Mouse (Mus musculus) adrenal gland, postnatal 10 days (tissue): ENCODE results near the gene Cyp4f17. TPM values are rescaled to one million over a fixed set of nuclear protein-coding genes. Genes with fewer than 3 reads are reported as not detected.
"Not testable (repeated sequence)": the region's sequence is repeated elsewhere in the genome, so short reads cannot be mapped to it uniquely, and the experiment has no call there.

Experiments
- DNase-seq: peaks from one replicate; pipeline ENCODE4 v3.0.0; 2021; ENCODE audit warnings: mixed read lengths
- total RNA-seq, 2 experiments: library from RNA; stranded (reverse); gene quantifications; 2 replicates each; pipeline ENCODE4 v1.2.3; 2021

Cyp4f17 gene
- total RNA-seq, 2 experiments from 2014 or later: 7.2 to 10.6 TPM

DNA sequence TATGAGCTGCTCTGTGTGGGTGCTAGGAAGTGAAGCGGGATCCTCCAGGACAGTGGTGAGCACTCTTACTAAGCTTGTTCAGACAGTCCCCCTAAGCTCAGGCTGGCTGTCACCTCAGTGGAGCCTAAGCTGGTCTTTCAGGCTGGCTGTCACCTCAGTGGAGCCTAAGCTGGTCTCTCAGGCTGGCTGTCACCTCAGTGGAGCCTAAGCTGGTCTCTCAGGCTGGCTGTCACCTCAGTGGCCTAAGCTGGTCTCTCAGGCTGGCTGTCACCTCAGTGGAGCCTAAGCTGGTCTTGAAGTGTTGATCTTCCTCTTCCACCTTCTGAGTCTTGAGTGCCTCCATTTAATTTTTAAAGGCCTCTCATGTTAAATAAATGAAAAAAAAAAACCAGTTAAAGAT lies 20.5 kb downstream of the Cyp4f17 start:
- not testable (repeated sequence) for DNase-seq

DNA sequence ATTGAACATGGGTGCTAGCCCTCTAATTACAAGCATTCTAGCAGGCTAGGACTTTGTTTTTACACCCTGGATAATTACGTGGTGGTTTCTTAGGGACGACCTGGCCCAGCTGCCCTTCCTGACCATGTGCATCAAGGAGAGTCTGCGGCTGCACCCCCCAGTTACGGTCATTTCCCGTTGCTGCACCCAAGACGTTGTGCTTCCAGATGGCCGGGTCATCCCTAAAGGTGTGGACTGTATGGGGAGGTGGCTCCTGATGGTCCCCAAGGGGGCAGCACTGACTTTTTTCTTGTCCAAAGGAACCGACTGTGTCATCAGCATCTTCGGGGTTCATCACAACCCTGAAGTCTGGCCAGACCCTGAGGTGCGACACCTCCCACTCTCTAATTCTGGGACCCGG lies 21.9 kb downstream of the Cyp4f17 start:
- DNase-seq: no peak

GRCm38 (mm10) chr17:32528408-32529337 lies 22.8 kb downstream of the Cyp4f17 start:
- DNase-seq: peak; percentile 94

DNA sequence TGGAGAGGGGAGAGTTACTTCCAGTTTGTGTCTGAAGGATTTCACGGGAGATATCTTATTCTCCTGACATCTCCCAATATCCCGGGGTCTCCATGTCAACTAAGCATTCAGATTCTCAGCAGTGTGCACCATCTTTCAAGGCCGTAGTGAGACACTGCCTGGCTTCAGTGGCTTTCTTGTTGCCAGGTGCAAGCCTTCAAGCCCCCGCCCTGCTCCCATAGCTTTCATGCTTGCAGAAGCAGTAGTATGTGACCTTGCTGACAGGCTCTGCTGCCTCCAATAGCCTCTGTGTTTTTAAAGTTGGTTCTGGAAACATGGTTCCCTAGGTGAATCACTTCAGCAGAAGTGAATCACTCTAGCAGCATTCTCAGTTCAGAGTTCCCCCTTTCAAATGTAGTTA lies 26.5 kb downstream of the Cyp4f17 start:
- DNase-seq: not testable (repeated sequence)

DNA sequence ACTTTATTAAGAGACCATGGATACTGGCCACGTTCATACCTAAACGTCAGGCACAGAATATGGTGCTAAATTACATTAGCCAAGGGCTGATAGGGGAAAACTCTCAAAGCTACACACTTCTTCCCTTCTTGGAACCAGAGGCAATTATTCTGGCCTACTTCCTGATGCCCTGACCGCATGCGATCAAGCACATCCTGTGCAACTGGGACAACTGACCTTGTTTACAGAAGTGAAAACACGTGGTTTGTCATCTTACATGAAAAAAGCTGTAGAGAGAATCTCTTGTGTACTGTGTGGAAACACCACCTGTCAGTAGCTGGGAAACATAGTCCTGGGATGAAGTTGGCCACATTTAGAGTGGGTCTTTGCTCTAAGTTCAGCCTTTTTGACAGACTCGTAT lies 28.2 kb downstream of the Cyp4f17 start:
- DNase-seq: no peak

DNA sequence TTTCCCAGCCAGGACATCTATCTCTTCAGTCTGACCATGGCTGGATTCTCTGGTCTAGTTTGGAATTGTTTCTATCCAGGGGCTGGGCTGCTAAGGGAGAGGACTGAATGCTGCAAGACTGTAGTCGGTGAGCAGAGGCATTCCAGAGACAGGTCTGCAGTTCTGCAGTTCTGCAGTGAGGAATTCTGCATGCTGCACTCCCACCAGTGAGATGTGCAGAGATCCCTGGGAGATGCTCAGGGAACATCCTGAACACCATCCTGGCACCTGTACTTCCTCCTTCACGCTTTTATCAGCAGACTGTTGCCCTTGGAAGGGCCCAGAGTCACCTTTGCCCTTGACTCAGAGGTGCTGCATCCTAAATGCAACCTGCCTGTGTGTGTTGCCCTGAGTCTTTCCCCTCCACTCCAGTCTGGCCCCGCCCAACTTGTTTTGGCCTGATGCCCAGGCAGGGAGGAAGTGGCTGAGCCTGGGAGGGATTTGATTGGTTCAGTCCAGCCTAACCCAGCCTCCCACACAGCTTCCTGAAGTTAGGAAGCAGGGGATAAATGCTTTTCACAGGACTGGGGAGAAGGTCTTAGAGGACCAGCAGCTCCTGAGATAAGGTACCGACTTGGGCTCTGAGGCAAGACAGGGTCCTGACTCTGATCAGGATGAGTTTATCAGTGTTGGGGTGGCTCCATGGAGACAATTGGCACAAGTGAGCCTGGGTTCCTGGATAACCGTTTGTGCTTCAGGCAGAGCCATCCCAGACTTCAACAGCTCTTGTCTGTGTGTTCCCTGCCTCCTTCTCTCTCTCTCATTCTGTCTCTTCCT lies 30.4 kb downstream of the Cyp4f17 start, which contains the start of gene Cyp4f16:
Cyp4f16 (plus strand) TSS at position 508 of the 816 bp plus-strand sequence.
- DNase-seq: peak; percentile 94

DNA sequence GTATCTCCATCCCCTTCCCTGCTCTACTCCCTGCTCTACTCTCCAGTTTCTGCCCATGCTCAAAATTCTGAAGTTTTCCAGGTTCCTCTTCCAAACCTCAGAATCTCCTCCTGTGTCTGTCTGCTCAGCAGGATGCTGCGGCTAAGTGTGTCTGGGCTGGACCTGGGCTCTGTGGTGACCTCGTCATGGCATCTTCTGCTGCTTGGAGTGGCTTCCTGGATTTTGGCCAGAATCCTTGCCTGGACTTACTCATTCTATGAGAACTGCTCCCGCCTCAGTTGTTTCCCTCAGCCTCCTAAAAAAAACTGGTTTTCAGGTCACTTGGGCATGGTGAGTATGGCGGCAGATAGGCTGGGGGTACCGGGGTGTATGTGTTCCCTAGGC lies 31.0 kb downstream of the Cyp4f17 start:
- DNase-seq: peak; percentile 43

DNA sequence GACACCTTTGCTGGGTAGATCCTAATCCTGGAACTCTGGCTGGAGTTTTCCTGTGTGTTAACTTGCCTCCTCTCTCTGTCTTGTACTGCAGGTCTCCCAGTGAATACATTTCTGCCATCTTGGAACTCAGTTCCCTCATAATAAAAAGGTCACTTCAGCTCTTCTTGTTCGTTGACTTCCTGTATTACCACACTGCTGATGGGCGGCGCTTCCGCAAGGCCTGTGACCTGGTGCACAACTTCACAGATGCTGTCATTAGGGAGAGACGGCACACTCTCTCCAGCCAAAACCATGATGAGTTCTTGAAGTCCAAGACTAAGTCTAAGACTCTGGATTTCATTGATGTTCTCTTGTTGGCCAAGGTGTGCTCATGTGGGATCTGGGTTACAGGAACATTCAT lies 38.9 kb downstream of the Cyp4f17 start:
- DNase-seq: not testable (repeated sequence)

- not testable (repeated sequence) for DNase-seq
Observed at GRCm38 (mm10) chr17:32550377-32550776, 44.5 kb downstream of the Cyp4f17 start.

- peak; percentile 88 for DNase-seq
Observed at GRCm38 (mm10) chr17:32550900-32551770, 45.3 kb downstream of the Cyp4f17 start.

DNA sequence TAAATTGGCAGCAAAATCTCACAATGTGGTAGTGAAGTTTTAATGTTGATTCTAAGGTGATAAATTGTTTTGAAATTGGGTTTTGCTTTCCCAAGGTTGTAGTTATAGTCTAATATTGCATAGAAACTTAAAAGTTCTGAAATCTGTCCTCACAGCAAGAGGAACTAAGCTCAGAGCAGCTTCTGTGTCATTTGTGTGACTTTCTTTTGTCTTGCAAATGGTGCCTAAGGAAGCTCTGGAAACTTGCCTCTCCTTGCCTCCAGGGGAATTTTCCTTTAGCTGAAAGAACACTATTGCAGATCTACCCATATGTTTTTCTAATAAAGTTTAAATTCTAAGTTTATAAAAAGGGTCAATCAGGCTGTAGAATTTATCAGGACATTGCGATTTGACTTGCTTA lies 47.2 kb downstream of the Cyp4f17 start:
- not testable (repeated sequence) for DNase-seq

DNA sequence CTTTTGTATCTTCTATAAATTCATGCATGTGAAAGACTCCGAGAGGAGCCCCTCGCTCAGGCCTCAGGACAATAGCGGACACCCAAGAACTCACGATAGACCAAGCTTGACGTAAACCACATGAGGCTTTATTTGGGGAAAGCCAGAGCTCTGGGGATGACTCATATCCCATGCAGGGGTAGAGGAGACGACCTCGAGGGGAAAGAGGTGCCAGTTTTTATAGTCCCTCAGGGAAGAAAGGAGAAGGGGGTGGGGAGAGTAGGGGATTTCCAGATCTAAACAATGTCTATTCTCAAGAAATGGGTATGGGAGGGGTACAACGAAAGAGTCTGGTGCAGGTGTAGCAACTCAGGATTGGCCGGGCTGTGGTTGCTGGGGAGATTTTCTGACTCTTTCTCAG lies 48.5 kb downstream of the Cyp4f17 start:
- DNase-seq: not testable (repeated sequence)

- DNase-seq: not testable (repeated sequence)
Observed at GRCm38 (mm10) chr17:32563301-32563700, 57.5 kb downstream of the Cyp4f17 start.

GRCm38 (mm10) chr17:32573286-32573685 lies 67.4 kb downstream of the Cyp4f17 start:
- DNase-seq: not testable (repeated sequence)

- no peak for DNase-seq
Observed at GRCm38 (mm10) chr17:32577496-32578186, 71.8 kb downstream of the Cyp4f17 start.

Other genes with a start within 250 kb of the Cyp4f17 start
- 10 to 100 TPM; 80.6 to 98.0 TPM for gene Brd4, start 221.3 kb upstream of the Cyp4f17 start, total RNA-seq
- gene Akap8, start 184.8 kb upstream of the Cyp4f17 start, total RNA-seq: 10 to 100 TPM; 70.8 to 94.5 TPM
- gene Akap8l, start 155.4 kb upstream of the Cyp4f17 start, total RNA-seq: 100 to 1,000 TPM in 1 of 2 experiments, 10 to 100 TPM in 1; 61.0 to 112 TPM
- gene Wiz, start 116.6 kb upstream of the Cyp4f17 start, total RNA-seq: 10 to 100 TPM; 38.3 to 44.9 TPM
- 1 to 10 TPM; 4.5 to 4.9 TPM for gene Rasal3, start 102.5 kb upstream of the Cyp4f17 start, total RNA-seq
- gene Pglyrp2, start 81.9 kb upstream of the Cyp4f17 start, total RNA-seq: 10 to 100 TPM; 13.5 to 36.1 TPM
- gene Cyp4f39, start 53.3 kb upstream of the Cyp4f17 start, total RNA-seq: under 1 TPM; 0.36 to 0.45 TPM
- gene Cyp4f16, start 30.5 kb downstream of the Cyp4f17 start, total RNA-seq: 10 to 100 TPM; 10.9 to 15.4 TPM
- not detected for gene Cyp4f37, start 115.3 kb downstream of the Cyp4f17 start, total RNA-seq
- gene Cyp4f40, start 152.8 kb downstream of the Cyp4f17 start, total RNA-seq: not detected
- gene Cyp4f15, start 179.6 kb downstream of the Cyp4f17 start, total RNA-seq: 10 to 100 TPM in 1 of 2 experiments, 1 to 10 TPM in 1; 8.3 to 16.2 TPM